Mouse (Mus musculus): Measurements from ENCODE around the gene Cep83. TPM values are rescaled to one million over a fixed set of nuclear protein-coding genes. Genes with fewer than 3 reads are reported as not detected.
A peak's percentile ranks its signal among the peaks of the same experiment; 100 is the strongest.
"Not testable (repeated sequence)": the region's sequence is repeated elsewhere in the genome, so short reads cannot be mapped to it uniquely, and the experiment has no call there.

The Cep83 gene
- total RNA-seq (2021) = 10 to 100 TPM; 16.0 to 17.5 TPM
- long read RNA-seq, experiment 1, transcript Cep83-201 (16 exons, 3,639 nt) = major isoform, 11 of 20 reads
- long read RNA-seq, experiment 1, transcript Cep83-204 (4 exons, 1,842 nt) = minor isoform, 5 of 20 reads
- long read RNA-seq, experiment 1, partial matches to known transcripts = 4 of 20 reads
- long read RNA-seq, experiment 1, other reads (novel, unspliced or antisense) = 0 of 20 reads
- long read RNA-seq, experiment 2, transcript Cep83-201 (16 exons, 3,639 nt) = major isoform, 10 of 17 reads
- long read RNA-seq, experiment 2, partial matches to known transcripts = 1 of 17 reads
- long read RNA-seq, experiment 2, other reads (novel, unspliced or antisense) = 2 of 17 reads

DNA sequence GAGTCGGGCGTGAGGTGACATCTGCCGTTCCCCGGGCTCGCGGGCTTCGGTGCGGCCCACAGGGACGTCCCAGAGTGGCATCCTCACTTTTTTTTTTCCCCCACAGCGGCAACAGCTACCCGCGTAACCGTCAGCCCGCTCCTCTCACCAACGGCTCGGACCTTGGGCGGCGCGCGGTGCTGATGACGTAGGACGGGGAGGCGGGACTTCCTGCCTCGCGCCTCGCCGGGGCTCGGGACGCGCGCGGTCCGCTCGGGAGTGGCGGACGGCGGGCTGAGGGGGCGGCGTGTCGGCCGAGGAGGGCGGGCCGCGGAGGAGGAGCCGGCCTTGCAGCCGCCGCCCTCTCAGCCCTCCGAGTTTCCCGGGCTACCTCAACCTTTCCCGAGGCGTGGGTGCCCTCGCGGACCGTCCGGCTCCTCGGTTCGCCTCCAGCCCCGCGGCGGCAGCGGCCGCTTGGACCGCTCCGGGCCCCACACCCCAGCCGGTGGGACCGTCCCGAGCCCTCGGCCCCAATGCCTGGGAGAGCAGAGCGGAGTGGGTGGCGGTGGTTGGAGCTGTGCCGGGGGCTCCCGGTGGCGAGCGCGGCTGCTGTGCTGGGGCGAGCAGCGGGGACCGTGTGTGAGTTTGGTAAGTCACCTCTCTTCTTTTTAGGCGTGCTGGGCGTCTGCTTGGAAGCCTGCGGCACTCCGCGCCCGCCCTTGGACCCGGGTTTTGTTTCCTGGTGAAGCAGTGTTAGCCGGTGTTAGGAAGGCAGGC, at the start of gene Cep83:
Gene Cep83, plus strand, starts transcription at position 235 of the 756 bp plus-strand sequence.
- DNase-seq = peak; percentile 90 to 92
- intact Hi-C loops (cut with DNase I) = no loop called here

DNA sequence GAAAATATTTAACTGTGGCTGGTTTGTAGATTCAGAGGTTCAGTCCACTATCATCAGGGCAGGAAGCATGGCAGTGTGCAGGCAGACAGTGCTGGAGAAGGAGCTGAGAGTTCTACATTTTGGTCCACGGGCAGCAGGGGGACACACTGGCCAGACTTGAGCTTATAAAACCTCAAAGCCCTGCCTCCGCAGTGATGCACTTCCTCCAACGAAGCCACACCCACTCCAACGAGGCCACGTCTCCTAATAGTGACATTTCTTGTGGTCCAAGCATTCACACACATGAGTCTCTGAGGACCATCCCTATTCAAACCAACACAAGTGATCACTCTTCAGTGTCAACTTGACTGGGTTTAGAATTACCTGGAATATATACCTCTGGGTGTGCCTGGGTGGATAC, 49.2 kb upstream of the Cep83 start:
- no peak for DNase-seq
- intact Hi-C loops (cut with DNase I) = loop anchor here (10.0 kb wide), 1 partner anchor 726 kb away; no protein-coding TSS in a partner anchor

DNA sequence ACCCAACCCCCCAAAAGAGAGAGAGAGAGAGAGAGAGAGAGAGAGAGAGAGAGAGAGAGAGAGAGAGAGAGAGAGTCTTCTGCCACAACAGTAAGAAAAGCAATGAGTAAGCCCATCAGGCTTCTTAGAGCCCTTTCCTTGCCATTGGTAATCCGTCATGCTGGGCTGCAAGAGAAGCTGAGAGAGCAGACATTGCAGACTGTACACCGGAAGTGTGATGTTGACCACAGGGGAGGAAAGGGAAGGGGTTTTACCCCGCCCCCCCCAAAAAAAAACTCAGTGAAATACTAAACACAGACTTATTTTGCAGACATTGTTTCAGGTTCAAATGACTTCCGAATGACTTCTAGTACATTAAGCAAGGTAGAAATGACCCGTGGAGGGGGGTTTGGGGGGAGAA, 48.4 kb upstream of the Cep83 start:
- no peak for DNase-seq
- intact Hi-C loops (cut with DNase I) = no loop called here

DNA sequence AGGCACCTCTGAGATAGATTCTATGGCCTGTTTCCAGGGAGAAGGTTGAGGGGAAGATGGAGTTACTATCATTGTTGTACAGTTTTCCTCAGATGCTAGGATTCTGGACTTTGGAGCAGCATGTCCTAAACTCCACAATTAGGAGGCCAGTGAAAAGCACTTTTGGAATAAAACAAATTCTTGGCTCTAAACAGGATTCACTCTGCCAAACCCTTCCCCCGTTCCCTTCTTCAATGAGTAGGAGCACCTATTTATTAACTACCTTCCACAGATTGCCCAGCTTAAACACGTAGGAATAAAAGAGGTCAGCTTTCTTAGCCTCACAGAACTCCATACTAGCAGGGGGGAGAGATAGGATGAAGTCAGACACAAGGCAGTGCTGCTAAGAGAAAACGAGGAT, 24.4 kb upstream of the Cep83 start:
- intact Hi-C loops (cut with DNase I) = no loop called here
- DNase-seq = no peak

DNA sequence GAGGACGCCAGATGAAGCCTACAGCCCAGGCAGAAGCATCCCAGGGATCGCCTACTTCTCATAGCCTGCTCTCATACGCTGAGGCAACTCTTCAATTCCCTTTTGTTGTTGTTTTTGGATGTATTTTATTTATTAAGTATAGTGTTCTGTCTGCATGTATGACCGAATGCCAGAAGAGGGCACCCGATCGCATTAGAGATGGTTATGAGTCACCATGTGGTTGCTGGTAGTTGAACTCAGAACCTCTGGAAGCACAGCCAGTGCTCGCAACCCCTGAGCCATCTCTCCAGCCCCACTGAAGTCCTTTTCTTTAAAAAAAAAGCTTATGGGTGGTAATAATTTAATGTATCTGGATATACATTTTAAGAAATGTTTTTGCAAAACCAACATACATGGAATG, 24.0 kb upstream of the Cep83 start:
- intact Hi-C loops (cut with DNase I) = no loop called here
- no peak for DNase-seq

DNA sequence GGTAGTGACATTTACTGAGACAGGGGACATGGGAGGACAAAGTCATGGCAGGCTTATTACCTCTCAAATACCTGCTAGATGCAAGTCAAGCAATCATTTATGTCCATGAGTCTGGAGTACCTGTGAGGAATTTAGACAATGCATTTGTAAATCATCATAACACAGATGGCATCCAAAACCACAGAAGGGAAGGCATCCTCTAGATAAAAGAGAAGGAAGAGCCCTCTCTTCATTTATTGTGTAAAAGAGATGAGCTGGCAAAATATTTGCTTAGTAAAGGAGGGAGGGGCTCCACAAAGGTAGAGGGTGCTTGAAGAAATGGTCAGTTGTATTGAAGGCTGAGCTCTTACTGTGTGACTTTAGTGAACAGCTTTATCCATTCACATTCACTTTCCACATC, 20.3 kb upstream of the Cep83 start:
- no peak for DNase-seq
- intact Hi-C loops (cut with DNase I) = no loop called here

DNA sequence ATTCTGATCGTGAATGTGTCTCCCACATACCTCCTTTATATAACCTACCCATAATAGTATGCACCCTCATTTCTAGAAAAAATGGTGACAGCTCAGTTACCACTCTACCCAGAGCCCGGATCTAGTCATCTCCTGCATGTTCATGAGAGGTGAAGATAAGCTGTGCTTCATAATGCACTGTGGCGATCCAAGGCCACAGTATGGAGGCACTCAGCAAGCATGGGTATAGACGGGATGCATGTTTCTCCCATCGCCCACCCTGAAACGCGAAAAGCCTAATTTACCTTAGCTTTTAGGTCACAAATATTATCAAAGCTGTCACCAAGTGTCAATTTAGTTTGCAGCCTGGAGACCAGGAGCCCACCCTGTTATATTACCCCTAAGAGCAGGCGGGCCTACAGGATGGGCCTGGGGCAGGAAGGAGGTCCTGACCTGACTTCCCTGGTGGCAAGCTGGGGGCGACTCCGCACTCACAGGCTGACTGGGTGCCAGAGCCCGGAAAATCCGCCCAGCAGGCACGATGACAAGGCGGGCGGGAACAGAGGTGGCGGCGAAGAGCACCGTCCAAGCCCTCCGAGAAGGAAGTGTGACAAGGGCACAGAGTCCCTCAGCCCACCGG, 544 bp upstream of the Cep83 start:
- DNase-seq = no peak
- intact Hi-C loops (cut with DNase I) = no loop called here

DNA sequence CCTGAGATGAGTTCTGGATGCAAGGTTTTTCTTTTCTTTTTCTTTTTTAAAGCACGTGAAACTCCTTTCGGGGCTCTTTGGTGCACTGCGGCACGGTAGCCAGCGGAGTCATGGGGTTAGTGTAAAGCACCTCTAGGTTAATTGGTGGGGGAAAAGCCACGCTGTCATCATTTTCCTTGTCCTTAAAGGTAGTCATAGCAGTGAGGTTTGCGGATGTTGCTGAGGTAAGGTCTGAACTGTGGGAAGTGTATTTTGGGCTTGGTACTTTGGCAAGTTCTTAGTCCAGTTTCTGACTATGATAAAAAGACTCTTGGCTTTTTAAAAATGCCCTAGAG, 689 bp downstream of the Cep83 start:
- no peak for DNase-seq
- intact Hi-C loops (cut with DNase I) = no loop called here

DNA sequence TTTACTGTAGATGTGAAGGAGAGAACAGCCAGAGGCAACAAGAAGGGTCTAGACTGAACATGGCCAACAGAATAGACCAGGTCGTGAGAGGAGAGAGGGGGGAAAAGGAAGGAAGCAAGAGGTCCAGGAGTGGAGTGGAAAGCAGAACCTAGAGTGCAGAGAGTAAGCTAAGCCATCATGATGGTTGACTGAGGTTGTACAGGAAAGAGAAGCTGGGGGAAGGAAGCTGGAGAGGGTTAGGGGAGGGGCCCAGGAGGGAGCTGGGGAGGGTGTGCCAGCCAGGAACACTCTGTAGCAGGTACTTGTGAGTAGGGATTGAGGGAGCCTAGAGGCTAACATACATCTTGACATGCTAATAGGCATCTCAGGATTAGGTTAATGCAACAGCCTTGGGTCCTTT, 1.9 kb downstream of the Cep83 start:
- DNase-seq = no peak
- intact Hi-C loops (cut with DNase I) = no loop called here

DNA sequence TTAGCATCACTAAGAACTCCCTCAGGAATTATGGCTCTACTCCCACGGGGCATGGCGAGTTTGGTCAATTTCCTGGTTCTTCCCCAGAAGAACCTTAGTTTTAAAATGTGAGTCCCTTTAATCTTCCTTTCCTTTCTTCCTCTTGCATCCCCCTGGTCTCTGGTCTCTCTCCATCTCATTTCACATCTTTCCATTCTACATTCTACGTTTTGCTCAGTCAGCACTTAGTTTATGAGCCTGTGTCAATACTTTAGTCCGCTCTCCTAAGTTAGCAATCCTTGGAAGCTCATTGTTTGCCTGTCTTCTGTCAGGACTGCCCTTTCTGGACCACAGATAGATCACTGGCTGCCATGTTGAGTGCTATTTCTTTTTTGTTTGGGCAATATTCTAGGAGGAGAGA, 3.7 kb downstream of the Cep83 start:
- DNase-seq = no peak
- intact Hi-C loops (cut with DNase I) = no loop called here

DNA sequence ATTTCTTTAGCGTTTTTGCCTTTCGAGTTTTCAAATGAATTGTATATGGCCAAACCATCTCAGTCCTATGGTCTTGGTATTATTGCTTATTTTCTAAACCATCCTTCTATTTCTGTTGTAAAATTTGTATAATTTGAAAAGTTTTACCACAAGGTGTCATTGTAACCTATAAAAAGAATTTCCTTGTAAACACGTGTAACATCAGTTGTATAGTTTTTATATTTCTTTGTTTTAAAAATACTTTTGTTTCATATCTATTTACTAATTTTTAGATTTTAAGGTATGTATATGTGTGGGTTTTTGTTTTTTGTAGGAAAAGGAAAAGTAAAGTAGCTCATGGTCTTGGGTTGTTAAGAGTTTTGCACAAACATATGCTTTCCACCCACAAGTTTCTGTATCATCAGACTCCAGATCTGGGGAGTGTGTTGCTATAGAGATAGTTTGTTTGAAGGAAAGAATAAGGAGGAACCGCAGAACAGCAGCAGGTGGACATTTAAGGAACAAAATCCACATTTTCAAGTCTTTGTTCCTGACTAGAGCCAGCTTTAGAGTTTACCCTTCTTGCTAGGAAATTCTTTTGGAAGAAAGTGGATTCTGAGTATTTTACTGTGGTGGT, 17.3 kb downstream of the Cep83 start:
- no peak for DNase-seq
- intact Hi-C loops (cut with DNase I) = no loop called here

DNA sequence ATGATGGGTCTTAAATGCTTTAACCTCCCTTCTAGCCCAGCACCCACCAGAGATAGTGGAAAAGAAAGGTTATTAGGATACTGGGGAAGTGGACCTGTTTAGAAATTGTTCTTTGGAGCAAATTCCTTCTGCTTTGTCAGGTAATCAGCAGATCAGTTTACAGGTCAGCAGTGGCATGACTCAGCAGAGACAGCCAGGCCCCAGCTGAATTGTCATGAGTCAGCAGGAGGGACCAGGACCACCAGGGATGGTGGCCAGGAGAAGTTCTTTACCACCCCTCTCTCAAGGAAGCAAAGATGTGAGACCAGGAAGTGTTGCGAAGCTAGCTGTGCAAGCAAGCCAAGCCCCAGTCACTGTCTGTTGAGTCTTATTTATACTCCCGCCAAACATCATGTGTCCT, 18.2 kb downstream of the Cep83 start:
- intact Hi-C loops (cut with DNase I) = no loop called here
- no peak for DNase-seq

DNA sequence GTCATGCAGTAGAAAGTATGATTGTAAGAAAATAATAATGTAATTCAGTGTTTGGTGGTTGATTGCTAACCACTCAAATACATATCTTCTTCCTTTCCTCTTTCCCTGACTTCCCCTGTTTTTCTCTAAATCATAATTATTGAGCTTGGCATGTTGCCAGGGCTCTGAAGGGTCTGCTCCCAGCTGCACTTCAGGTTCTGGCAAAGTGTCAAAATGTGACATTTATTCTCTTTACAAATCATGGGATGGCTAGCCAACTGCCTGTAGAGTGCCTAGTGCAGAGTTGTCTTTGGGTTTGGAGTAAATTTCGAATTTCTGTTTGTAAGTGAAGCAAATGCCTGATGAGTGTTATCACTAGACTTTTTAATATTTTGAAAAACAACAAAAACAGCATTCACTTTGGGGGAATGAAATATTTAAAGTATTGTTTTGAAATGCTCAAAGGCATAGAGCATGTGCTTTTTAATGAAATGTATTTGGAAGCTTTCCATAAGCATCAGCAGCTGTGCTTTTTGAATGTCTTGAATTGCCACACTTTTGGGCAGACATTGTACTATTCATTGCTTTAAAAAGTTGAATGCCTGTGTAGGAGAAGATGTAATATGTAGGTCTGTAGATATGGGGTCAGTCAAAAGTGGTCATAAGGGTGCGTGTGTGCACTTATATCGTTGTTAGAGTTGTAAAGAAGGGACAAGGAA, 21.3 kb downstream of the Cep83 start:
- no peak for DNase-seq
- intact Hi-C loops (cut with DNase I) = no loop called here

DNA sequence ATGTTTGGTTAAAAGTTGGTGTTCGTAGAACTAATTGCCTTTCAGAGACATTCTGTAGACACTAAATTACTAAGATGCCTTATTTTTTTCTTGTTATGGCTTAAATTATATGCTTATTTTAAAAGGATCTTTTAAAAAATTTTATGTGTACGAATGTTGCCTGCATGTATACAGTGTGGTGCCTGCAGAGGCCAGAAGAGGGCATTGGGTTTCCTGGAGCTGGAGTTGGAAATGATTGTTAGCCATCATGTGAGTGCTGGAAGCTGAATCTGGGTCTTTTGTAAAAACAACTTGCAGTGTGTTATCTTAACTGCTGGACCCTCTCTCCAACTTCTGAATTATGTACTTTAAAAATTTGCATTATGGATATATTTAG, 21.9 kb downstream of the Cep83 start:
- intact Hi-C loops (cut with DNase I) = no loop called here
- DNase-seq = no peak

DNA sequence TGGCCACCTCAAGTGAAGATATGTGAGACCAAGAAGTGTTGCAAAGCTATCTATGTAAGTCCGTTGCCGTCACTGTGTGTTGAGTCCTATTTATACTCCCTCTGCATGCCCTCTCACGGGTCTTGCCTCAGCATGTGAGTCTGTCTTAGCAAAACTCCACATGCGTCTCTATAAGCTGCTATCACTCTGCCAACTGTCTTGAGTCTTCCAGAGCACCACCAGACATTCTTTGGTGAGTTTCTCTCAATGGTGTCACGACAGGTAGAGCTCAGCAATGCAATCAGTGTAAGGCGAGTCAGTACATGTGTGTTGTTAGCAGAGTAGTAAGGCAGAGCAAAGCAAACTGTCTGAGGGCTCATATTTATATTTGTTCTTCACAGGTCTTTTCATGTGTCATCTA, 31.8 kb downstream of the Cep83 start:
- DNase-seq = no peak
- intact Hi-C loops (cut with DNase I) = no loop called here

DNA sequence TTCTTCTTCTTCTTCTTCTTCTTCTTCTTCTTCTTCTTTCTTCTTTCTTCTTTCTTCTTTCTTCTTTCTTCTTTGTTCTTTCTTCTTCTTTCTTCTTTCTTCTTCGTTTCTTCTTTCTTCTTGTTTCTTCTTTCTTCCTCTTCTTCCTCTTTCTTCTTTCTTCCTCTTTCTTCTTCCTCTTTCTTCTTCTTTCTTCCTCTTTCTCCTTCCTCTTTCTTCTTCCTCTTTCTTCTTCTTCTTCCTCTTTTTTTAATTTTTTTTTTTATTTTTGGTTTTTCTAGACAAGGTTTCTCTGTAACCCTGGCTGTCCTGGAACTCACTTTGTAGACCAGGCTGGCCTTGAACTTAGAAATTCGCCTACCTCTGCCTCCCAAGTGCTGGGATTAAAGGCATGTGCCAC, 39.6 kb downstream of the Cep83 start:
- intact Hi-C loops (cut with DNase I); DNase-seq: not testable (repeated sequence)

DNA sequence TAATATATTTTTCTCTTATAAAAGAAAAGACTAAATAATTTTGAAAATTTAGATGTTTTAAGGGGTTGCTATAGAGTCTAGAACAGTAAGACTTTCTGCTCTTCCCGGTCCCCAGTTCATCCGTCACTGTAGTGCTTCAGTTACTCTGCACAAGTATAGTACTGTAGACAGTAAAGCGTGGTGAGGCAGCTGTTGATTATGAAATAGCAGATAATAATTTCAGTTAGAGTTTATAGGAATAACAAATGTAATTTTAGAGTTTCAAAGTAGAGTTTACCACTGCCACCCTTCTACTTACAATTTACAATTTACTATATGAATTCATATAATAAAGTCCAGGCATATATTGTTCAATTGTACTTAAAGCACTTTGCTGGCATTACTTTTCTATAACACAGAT, 42.0 kb downstream of the Cep83 start:
- intact Hi-C loops (cut with DNase I) = no loop called here
- no peak for DNase-seq

DNA sequence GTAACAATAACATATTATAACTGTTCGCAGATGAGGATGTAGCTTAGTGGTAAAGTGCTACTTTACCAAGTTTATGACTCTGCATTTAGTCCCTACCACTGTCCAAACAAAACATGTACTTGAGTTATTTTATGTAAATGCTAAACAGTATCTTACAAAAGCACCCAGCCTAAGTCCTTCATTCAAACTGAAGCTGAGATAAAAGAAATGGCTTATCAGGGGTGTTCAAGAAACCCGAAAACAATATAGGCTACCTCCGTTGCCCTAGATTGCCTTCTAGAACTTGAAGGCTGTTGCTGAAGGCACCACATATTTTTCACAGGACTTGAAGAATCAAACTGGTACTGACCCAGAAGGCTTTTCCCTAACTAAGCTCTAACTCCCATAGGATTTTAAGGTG, 46.4 kb downstream of the Cep83 start:
- DNase-seq = no peak

DNA sequence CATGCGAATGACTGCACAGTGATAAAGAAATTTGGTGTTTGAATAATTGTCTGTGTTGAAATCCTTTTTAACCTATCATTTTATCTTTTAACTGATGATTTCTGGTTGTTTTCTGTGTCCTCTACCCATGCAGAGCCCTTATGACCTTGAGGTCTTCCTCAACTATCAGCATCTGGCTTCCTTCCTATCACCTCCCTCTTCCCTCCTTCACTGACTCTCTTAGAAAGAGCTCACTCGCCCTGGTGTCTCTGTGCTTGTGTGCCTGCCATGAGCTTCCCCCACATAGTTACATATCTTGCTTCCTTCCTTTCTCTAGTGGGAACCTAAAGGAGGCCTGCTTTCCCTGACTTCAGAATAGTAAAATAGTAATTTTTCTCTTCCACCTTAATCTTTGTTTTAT, 51.8 kb downstream of the Cep83 start:
- DNase-seq = no peak
- intact Hi-C loops (cut with DNase I) = no loop called here

More for the DNA sequence above, 46.4 kb downstream of the Cep83 start:
- intact Hi-C loops (cut with DNase I) = no loop called here

DNA sequence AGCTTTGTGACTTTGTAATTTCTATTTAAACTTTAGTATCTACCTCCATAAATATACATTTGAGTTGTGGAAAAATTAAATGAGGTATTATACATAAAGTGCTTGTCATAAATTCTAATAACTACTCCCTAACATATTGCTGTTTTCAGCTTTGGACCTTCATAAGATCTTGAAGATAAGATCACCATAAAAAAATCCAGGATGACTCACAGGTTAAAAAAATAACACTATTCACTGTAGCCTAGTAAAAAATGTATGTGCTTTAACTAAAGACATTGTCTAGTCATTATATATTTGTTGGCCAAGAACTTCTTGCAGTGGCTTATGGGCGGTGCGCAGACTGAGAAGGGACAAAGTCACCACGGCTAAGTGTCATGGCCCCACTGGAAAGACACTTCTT, 53.0 kb downstream of the Cep83 start:
- DNase-seq = no peak
- intact Hi-C loops (cut with DNase I) = no loop called here

DNA sequence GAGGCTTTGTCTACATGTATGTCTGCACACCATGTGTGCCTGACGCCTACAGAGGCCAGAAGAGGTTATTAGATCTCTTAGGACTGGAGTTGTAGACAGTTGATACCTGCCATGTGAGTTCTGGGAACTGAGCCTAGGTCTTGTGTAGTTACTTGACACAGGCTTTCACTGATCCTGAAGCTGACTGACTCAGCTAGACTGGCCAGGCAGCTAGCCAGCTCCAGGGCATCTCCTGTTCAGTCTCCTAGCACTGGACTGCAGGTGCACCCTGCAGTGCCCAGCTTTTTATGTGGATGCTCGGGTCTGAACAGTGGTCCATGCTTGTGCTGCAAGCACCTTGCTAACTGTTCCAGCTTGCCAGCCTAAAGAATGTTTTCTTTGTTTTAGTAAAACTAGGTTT, 58.6 kb downstream of the Cep83 start:
- DNase-seq = peak; percentile 21 to 50
- intact Hi-C loops (cut with DNase I) = no loop called here
